Mouse (Mus musculus): ENCODE measurements at regions not wholly inside any gene's neighbourhood (a gene's known extent, or its start where the extent isn't known, plus 50 kb on each side); places are given as distances from the start of the nearest gene placed in this dataset.

GRCm38 (mm10) chr3:154418177-154418832, 87.8 kb upstream of the Lhx8 start:
- H3K9me3 ChIP-seq (ENCODE audit: control insufficient read depth, low read depth, low read length) = no peaks in the 10 kb centered on the region
- H3K4me3 ChIP-seq (ENCODE audit: low read depth, low read length) = no peak overlapping the region
- no peak overlapping the region for H3K9ac ChIP-seq (replicated peaks; ENCODE audit: low read depth, low read length)
- H3K4me1 ChIP-seq (ENCODE audit: control insufficient read depth, insufficient read depth, low read length) = no peaks in the 10 kb centered on the region
- WGBS = 57% methylated on average over 4 of the region's 4 CpGs
- H3K27ac ChIP-seq (ENCODE audit: low read length) = no peak overlapping the region
- no peaks in the 10 kb centered on the region for H3K27me3 ChIP-seq (ENCODE audit: control insufficient read depth, insufficient read depth, low read length)
- no peak for ATAC-seq (ENCODE audit: insufficient number of reproducible peaks, insufficient read depth, low FRiP score, low read depth)
- H3K36me3 ChIP-seq (ENCODE audit: control insufficient read depth, insufficient read depth, low read length) = no peaks in the 10 kb centered on the region
- no peak overlapping the region for H3K4me2 ChIP-seq (replicated peaks; ENCODE audit: low read depth, low read length)

DNA sequence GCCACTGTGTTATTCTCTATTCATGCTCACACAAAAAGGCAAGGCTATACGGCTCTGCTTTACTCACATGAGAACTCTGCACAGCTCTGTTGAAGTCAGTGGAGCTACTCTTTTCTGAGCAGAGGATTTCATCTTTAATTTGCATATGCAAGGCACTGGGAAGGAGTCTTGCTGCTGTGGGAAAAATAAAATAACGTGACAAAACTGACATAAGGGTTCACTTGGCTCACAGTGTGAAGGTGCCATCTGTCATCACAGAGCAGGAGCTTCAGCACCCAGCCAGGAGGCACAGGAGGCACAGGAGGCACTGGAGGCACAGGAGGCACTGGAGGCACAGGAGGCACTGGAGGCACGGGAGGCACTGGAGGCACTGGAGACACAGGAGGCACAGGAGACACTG, 83.9 kb upstream of the Lhx8 start:
- no peak for ATAC-seq (ENCODE audit: insufficient number of reproducible peaks, insufficient read depth, low FRiP score, low read depth)
- WGBS = 74% methylated on average over 3 of the region's 3 CpGs
- Histone ChIP-seq H3K9me3 (ENCODE audit: control insufficient read depth, low read depth, low read length) (no peaks in the 10 kb centered on the region), H3K27me3 (ENCODE audit: control insufficient read depth, insufficient read depth, low read length) (no peaks in the 10 kb centered on the region), H3K9ac (replicated peaks; ENCODE audit: low read depth, low read length) (no peak overlapping the region), H3K36me3 (ENCODE audit: control insufficient read depth, insufficient read depth, low read length) (no peaks in the 10 kb centered on the region), H3K4me3 (ENCODE audit: low read depth, low read length) (no peak overlapping the region), H3K4me2 (replicated peaks; ENCODE audit: low read depth, low read length) (no peak overlapping the region), H3K27ac (ENCODE audit: low read length) (no peak overlapping the region), H3K4me1 (ENCODE audit: control insufficient read depth, insufficient read depth, low read length) (no peaks in the 10 kb centered on the region)

GRCm38 (mm10) chr3:154410292-154410691, 79.8 kb upstream of the Lhx8 start:
- no peaks in the 10 kb centered on the region for H3K9me3 ChIP-seq (ENCODE audit: control insufficient read depth, low read depth, low read length)
- ATAC-seq (ENCODE audit: insufficient number of reproducible peaks, insufficient read depth, low FRiP score, low read depth) = no peak
- H3K27ac ChIP-seq (ENCODE audit: low read length) = no peak overlapping the region
- no peaks in the 10 kb centered on the region for H3K36me3 ChIP-seq (ENCODE audit: control insufficient read depth, insufficient read depth, low read length)
- H3K4me3 ChIP-seq (ENCODE audit: low read depth, low read length) = no peak overlapping the region
- no peak overlapping the region for H3K9ac ChIP-seq (replicated peaks; ENCODE audit: low read depth, low read length)
- no peak overlapping the region for H3K4me2 ChIP-seq (replicated peaks; ENCODE audit: low read depth, low read length)
- 96% methylated on average over 2 of the region's 2 CpGs for WGBS
- H3K4me1 ChIP-seq (ENCODE audit: control insufficient read depth, insufficient read depth, low read length) = no peaks in the 10 kb centered on the region
- H3K27me3 ChIP-seq (ENCODE audit: control insufficient read depth, insufficient read depth, low read length) = no peaks in the 10 kb centered on the region

GRCm38 (mm10) chr3:154402081-154402480, 71.6 kb upstream of the Lhx8 start:
- Histone ChIP-seq H3K4me2 (replicated peaks; ENCODE audit: low read depth, low read length) (no peak overlapping the region), H3K9ac (replicated peaks; ENCODE audit: low read depth, low read length) (no peak overlapping the region), H3K27ac (ENCODE audit: low read length) (no peak overlapping the region), H3K27me3 (ENCODE audit: control insufficient read depth, insufficient read depth, low read length) (no peaks in the 10 kb centered on the region), H3K4me1 (ENCODE audit: control insufficient read depth, insufficient read depth, low read length) (no peaks in the 10 kb centered on the region), H3K4me3 (ENCODE audit: low read depth, low read length) (no peak overlapping the region), H3K9me3 (ENCODE audit: control insufficient read depth, low read depth, low read length) (no peaks in the 10 kb centered on the region), H3K36me3 (ENCODE audit: control insufficient read depth, insufficient read depth, low read length) (no peaks in the 10 kb centered on the region)
- WGBS = 29% methylated on average over 4 of the region's 4 CpGs
- no peak for ATAC-seq (ENCODE audit: insufficient number of reproducible peaks, insufficient read depth, low FRiP score, low read depth)

GRCm38 (mm10) chr3:154393626-154394025, 63.2 kb upstream of the Lhx8 start:
- no peak for ATAC-seq (ENCODE audit: insufficient number of reproducible peaks, insufficient read depth, low FRiP score, low read depth)
- WGBS = 78% methylated on average over 5 of the region's 5 CpGs
- Histone ChIP-seq H3K4me1 (ENCODE audit: control insufficient read depth, insufficient read depth, low read length) (no peaks in the 10 kb centered on the region), H3K27ac (ENCODE audit: low read length) (no peak overlapping the region), H3K9ac (replicated peaks; ENCODE audit: low read depth, low read length) (no peak overlapping the region), H3K27me3 (ENCODE audit: control insufficient read depth, insufficient read depth, low read length) (no peaks in the 10 kb centered on the region), H3K4me2 (replicated peaks; ENCODE audit: low read depth, low read length) (no peak overlapping the region), H3K36me3 (ENCODE audit: control insufficient read depth, insufficient read depth, low read length) (no peaks in the 10 kb centered on the region), H3K9me3 (ENCODE audit: control insufficient read depth, low read depth, low read length) (no peaks in the 10 kb centered on the region), H3K4me3 (ENCODE audit: low read depth, low read length) (no peak overlapping the region)

GRCm38 (mm10) chr3:154391629-154392028, 61.2 kb upstream of the Lhx8 start:
- no peaks in the 10 kb centered on the region for H3K9me3 ChIP-seq (ENCODE audit: control insufficient read depth, low read depth, low read length)
- no peaks in the 10 kb centered on the region for H3K4me1 ChIP-seq (ENCODE audit: control insufficient read depth, insufficient read depth, low read length)
- H3K36me3 ChIP-seq (ENCODE audit: control insufficient read depth, insufficient read depth, low read length) = no peaks in the 10 kb centered on the region
- H3K27ac ChIP-seq (ENCODE audit: low read length) = no peak overlapping the region
- no peak overlapping the region for H3K9ac ChIP-seq (replicated peaks; ENCODE audit: low read depth, low read length)
- H3K27me3 ChIP-seq (ENCODE audit: control insufficient read depth, insufficient read depth, low read length) = no peaks in the 10 kb centered on the region; the same call in 1 of the 2 replicates
- no peak overlapping the region for H3K4me2 ChIP-seq (replicated peaks; ENCODE audit: low read depth, low read length)
- H3K4me3 ChIP-seq (ENCODE audit: low read depth, low read length) = no peak overlapping the region
- 77% methylated on average over 3 of the region's 3 CpGs for WGBS
- ATAC-seq (ENCODE audit: insufficient number of reproducible peaks, insufficient read depth, low FRiP score, low read depth) = no peak

DNA sequence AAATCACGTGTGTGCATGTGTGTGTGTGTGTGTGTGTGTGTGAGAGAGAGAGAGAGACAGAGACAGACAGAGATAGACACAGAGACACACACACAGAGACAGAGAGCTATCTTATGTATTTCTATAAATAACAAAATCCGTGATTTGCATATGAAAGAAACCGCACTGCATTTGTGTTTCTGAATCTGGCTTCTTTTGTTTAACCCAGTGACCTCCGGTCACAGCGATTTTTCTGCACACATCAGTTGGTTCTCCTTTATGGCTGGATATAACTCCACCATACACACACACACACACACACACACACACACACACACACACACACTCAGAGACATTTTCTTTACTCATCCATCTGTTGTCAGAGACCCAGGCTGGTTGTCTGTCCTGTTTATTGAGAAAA, 58.2 kb upstream of the Lhx8 start:
- H3K4me2 ChIP-seq (replicated peaks; ENCODE audit: low read depth, low read length) = no peak overlapping the region
- no peaks in the 10 kb centered on the region for H3K36me3 ChIP-seq (ENCODE audit: control insufficient read depth, insufficient read depth, low read length)
- H3K27me3 ChIP-seq (ENCODE audit: control insufficient read depth, insufficient read depth, low read length) = no peaks in the 10 kb centered on the region; the same call in 1 of the 2 replicates
- no peaks in the 10 kb centered on the region for H3K4me1 ChIP-seq (ENCODE audit: control insufficient read depth, insufficient read depth, low read length)
- no peak overlapping the region for H3K4me3 ChIP-seq (ENCODE audit: low read depth, low read length)
- no peaks in the 10 kb centered on the region for H3K9me3 ChIP-seq (ENCODE audit: control insufficient read depth, low read depth, low read length)
- ATAC-seq (ENCODE audit: insufficient number of reproducible peaks, insufficient read depth, low FRiP score, low read depth) = no peak
- no peak overlapping the region for H3K9ac ChIP-seq (replicated peaks; ENCODE audit: low read depth, low read length)
- 79% methylated on average over 5 of the region's 5 CpGs for WGBS
- no peak overlapping the region for H3K27ac ChIP-seq (ENCODE audit: low read length)

GRCm38 (mm10) chr3:154387271-154387670, 56.8 kb upstream of the Lhx8 start:
- 72% methylated on average over 1 of the region's 1 CpGs for WGBS
- no peaks in the 10 kb centered on the region for H3K4me1 ChIP-seq (ENCODE audit: control insufficient read depth, insufficient read depth, low read length)
- H3K4me2 ChIP-seq (replicated peaks; ENCODE audit: low read depth, low read length) = no peak overlapping the region
- no peak overlapping the region for H3K9ac ChIP-seq (replicated peaks; ENCODE audit: low read depth, low read length)
- H3K9me3 ChIP-seq (ENCODE audit: control insufficient read depth, low read depth, low read length) = no peaks in the 10 kb centered on the region
- no peak overlapping the region for H3K27ac ChIP-seq (ENCODE audit: low read length)
- H3K36me3 ChIP-seq (ENCODE audit: control insufficient read depth, insufficient read depth, low read length) = no peaks in the 10 kb centered on the region
- no peak overlapping the region for H3K4me3 ChIP-seq (ENCODE audit: low read depth, low read length)
- no peaks in the 10 kb centered on the region; the same call in 1 of the 2 replicates for H3K27me3 ChIP-seq (ENCODE audit: control insufficient read depth, insufficient read depth, low read length)
- ATAC-seq (ENCODE audit: insufficient number of reproducible peaks, insufficient read depth, low FRiP score, low read depth) = no peak

DNA sequence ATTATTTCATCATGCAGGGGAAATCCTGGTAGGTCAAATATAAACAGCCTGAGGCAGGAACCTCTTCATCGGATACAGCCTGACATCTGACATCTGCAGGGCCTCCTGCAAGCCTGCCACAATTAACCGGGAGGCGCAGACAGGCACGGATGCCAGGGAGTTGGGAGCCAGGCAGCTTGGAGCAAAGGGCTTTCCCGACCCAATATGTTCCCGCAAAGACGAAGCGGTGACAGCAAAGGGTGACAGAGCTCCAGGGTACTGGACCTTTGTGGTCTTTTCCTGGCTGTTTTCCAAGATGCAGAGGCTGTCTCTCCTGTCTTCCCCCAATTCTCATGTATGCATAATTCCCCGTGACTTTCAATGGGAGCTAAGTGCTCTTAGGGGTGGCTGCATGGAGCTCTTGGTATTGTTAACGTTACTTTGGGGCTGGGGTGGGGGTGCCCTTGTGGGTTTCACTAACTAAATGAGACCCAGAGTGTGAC, 55.4 kb upstream of the Lhx8 start:
- Histone ChIP-seq H3K27ac (ENCODE audit: low read length) (no peak overlapping the region), H3K4me2 (replicated peaks; ENCODE audit: low read depth, low read length) (no peak overlapping the region), H3K4me3 (ENCODE audit: low read depth, low read length) (no peak overlapping the region), H3K9me3 (ENCODE audit: control insufficient read depth, low read depth, low read length) (no peaks in the 10 kb centered on the region), H3K27me3 (ENCODE audit: control insufficient read depth, insufficient read depth, low read length) (no peaks in the 10 kb centered on the region; the same call in 1 of the 2 replicates), H3K9ac (replicated peaks; ENCODE audit: low read depth, low read length) (no peak overlapping the region), H3K4me1 (ENCODE audit: control insufficient read depth, insufficient read depth, low read length) (no peaks in the 10 kb centered on the region), H3K36me3 (ENCODE audit: control insufficient read depth, insufficient read depth, low read length) (no peaks in the 10 kb centered on the region)
- ATAC-seq (ENCODE audit: insufficient number of reproducible peaks, insufficient read depth, low FRiP score, low read depth) = no peak
- 32% methylated on average over 10 of the region's 10 CpGs for WGBS
